Mouse (Mus musculus): Measurements from ENCODE around the gene Slc47a2.

Slc47a2 gene

DNA sequence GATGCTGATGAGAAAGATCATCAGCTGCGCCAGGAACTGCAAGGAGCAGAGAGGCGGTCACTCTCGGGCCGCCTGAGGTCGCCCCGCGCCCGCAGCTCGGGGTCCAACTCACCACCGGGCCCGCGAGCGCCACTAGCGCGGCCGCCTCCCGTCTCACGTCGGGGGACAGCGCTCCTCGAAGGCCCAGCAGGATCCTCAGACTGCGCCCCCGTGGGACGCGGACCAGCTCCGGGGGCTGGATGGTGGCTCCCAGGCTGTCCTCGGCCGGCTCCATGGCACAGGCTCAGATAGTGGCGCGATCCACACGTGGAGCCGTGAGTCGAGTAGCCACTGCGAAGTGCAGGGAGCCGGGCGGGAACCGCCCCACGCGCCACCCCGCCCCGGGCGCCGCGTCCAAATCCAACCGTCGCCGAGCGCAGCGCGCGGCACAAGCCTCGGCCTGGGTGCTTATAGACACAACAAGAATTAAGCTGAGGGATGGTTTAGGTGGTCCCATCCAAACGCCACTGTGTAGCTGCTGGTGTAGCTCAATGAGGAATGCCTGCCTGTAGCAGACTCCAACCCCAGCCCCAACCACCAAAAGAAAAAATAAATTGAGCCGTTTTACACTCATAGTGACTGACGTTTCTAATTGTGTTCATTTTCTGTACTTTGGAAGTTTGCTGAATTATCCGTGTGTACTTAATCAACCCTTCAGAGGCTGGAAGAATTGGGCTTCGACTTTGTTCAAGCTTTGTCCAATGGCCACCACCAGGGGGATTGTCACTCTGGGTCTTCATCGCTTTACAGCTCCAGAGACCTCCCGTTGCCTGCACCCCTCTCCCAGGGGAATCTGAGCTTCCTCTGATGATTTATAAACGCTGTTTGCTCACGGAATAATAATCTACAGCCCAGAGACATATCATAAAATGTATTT, at the start of gene Slc47a2:
Gene Slc47a2, minus strand, starts transcription at position 356 of the 916 bp plus-strand sequence.
- DNase-seq (ENCODE audit: low read depth) = peak; percentile 24

DNA sequence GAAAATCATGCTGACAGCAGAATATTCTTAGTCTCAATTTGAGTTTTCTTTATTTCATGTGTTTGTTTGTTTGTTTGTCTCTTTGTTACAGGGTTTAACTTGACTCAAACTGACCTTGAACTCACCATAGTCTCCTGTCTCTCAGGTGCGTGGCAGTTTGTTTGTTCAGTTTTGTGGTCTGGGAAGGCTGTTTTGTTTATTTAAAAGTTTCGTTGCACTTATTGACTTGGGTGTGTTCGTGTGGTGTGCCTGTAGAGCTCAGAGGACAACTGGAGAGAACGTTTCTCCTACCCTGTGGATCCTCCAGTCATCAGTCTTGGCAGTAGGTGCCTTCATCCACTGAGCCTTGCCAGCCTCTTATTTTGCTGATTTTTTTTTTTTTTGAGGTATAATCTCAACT, 46.3 kb upstream of the Slc47a2 start:
- no peak for DNase-seq (ENCODE audit: low read depth)

DNA sequence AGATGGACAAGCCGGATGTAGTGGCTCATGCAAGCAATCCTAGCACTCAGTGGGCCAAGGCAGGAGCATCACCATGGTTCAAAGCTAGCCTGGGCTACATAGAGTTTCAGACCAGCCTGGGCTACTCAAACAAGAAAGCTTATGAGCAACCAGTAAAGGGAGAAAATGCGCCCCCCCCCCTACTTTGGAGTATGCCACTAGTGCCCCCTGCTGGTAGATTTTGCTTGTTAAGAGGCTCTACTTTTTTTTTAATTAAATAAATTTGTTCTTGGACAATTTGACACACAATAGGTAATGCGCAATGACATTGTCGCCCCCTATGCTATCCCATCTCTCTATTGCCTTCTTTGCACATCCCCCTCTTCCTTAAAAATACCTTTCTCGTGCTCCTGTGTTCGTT, 45.4 kb upstream of the Slc47a2 start:
- peak; percentile 76 for DNase-seq (ENCODE audit: low read depth)

DNA sequence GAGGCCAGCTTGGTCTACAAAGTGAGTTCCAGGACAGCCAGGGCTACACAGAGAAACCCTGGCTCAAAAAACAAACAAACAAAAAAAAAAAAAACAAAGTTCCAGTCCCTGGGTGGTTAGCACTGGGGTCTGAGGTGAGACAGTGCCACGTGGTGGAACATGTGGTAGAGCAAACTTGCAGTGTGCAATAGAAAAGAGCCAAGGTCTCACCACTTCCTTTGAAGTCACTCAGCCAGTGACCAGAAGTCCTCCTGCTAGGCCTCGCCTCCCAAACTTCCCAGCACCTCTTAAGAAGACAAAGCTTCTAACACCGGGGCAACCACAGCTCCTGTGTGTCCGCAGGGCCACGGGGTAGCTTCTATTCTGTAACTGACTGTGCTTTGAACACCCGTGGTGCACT, 44.6 kb upstream of the Slc47a2 start:
- DNase-seq (ENCODE audit: low read depth) = no peak

DNA sequence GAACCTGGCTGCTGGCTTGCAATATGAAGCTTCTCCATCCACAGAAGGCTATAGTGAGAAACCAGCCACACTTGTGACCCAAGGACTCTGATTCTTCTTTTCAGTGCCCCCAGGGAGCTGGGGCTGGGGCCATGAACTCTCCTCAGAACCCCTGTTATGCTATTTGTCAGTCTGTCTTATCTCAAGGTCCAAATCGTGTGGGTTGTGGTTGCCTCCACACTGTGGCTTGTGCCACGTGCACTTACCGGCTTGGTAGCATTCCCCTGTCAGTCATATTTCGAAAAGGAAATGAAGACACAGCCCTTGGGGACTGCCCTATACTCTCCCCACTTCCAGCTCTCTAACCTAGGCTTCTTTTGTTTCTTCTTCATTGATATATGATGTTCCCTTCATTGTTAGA, 43.1 kb upstream of the Slc47a2 start:
- DNase-seq (ENCODE audit: low read depth) = no peak

DNA sequence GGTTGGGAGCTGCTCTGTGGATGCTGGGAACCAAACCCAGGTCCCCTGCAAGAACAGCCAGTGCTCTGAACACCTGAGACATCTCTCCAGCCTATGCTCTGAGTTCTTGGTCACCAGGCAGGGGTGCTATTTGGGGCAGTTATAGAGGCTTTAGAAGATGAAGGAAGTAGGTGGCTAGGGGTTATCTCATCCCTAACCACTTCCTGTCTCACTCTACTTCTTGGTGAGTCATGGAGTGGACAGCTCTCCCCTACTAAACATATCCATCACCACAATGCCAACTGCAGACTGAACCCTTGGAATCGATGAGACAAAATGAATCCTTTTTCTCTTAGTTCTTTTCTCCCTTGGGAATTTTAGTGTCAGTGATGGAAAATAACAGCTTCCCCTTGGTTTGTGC, 38.6 kb upstream of the Slc47a2 start:
- no peak for DNase-seq (ENCODE audit: low read depth)

DNA sequence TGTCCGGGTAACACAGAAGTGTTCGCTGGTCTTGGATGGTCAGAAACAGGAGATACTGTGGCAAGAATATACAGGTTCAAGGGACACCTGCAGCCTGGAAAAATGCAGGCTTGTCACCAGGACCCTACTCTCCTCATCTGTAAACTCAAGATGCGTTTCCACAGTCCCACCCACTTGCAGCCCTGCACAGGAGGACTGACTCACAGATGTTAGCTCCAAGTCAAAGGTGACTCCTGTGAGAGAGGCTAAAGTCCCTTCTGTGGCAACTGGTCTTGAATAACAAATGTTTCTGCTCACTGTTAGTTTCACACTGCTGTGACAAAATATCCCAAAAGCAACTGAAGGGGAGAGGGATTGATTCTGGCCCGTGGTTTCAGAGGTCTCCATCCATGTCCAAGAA, 36.0 kb upstream of the Slc47a2 start:
- no peak for DNase-seq (ENCODE audit: low read depth)

DNA sequence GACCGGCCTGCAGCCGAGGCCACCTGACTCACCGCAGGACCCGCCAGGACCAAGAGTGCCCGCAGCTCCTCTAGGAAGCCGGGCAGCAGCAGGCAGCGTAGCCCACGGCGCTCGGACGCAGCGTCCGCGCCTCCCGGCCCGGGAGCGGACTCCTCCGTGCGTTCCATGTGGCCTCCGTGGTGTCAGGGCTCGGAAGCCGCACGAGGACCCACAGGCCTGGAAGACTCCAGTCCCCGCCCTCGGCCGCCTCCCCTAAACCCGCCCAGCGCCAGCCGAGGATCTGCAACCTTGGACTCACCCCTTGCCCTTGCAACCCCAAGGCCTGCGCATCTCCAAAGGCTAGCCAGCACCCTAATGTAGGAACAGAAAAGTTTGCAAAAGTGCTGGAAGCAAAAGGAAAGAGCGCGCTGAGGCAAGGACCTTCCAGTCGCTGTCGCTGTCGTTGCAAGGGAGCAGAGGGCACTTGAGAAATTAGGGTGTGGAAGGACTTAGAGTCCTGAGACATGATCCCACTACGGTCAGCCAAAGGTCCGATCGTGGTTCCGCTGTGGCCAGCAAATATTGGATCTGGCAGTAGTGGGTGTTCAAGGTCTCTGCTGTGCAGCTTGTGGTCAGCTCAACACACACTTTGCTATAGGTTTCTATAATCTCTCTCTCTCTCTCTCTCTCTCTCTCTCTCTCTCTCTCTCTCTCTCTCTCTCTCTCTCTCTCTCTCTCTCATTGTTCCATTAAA, 35.4 kb upstream of the Slc47a2 start, which contains the start of gene Slc47a1:
Gene Slc47a1, minus strand, starts transcription at position 465 of the 733 bp plus-strand sequence.
- DNase-seq (ENCODE audit: low read depth) = no peak

DNA sequence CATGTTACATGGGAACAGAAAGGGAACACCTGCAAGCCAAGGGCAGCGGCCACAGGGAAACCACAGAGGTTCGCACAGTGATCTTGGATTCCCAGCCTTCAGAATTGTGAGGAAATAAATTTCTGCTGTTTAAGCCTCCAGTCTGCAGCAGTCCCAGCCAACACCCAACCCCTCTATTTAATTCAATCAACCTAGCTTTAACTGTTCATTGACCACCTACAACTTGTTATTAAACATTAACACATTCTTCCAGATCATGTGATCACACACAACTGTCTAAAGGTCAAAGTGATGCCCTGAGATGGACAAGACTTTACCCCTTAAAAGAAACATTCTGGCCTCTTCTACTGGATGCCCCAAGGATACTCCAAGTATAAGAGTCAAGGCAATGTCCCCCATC, 26.0 kb upstream of the Slc47a2 start:
- no peak for DNase-seq (ENCODE audit: low read depth)

DNA sequence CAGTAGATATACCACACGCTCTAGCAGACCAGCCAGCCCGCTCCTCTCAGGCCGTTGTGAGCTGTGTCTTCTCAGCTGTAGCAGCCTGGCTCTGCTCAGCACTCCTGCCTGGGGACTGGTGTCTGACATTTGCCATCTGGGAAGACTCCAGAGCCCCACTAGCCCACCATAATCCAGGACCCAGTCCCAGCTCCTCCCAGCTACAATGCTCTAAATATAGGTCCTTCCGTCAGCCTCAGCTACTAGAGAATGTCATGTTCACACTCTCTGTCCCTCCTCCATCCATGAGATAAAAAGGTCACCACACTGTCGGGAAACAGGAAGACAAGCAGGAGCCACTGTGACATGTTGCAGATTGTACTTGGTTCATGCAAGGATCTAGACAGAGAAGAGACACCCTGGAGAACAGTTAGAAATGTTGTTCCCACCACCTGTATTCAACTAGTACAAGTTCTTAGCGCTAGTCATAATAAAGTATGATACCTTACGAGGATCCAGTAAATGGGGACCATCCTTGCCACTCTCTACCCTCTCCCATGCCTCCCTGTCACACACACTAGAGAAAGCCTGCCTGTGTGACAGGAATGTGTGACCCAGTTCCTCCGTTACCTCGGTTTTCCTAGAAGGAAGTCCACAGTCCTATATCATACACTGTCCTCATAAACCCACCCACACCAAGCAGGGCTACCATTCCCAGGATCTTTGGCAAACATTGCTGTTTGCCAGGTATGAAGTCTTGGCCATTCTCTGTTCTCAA, 24.0 kb upstream of the Slc47a2 start:
- DNase-seq (ENCODE audit: low read depth) = no peak

DNA sequence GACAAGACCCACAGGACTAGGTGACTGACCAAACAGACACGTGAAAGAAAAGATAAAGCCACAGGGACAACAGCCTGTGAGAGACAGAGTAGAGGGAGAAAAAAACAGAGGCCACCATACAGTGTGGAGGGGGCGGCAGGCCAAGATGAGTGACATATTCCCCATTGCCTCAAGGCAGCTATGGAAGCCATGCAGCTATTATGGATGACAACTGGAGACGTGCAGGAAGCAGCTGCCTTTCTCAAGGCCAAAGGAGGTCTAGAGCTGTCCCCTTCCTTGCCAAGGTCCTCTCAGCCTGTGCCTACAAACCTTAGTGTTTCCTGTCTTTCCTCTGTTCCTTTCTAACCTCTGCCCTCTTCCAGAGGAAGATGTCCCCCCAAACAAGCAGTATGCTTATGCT, 23.3 kb upstream of the Slc47a2 start:
- no peak for DNase-seq (ENCODE audit: low read depth)

DNA sequence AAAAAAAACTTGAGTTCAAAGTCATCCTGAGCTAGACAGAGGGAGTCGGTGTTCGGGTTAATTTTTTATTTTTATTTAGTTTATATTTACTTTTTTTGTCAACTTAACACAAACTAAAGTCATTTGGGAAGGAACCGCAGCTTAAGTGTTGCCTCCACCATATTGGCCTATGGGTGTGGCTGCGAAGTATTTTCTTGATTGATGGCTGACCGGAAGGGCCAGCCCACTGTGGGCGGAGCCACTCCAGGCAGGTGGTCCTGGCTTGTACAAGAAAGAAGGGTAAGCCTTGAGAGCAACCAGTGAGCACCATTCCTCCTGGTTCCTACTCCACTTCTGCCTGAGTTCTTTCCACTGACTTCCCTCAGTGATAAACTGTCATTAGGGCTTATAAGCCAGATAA, 21.4 kb upstream of the Slc47a2 start:
- no peak for DNase-seq (ENCODE audit: low read depth)

DNA sequence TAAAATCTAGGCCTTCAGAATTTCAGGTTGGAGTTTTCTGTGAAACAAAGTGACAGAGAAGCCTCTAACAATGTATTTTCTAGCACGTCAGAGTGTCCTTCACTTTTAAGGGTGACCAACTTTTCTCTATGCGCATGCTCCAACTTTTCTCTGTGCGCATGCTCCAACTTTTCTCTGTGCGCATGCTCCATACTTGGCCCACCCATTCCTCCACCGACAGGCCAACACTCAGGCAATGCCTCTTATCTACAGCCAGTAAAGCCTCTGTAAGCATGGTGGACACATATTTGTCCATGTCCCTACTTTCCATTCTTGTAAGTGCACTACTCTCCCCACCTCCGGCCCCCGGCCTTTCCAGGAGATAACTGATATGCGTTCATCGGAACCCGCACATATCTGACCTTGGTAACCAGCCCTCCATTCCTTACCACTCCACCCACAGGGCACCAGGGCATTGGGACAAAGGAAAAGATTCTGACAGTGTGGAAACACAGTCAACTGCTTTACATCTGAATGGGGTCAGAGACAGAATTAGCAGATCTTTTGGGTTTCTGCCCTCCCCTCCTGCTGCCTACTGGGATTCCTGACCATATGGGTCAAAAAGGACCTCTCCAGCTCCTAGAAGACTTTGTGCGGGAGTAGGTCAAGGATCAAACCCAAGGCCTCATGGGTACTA, 19.0 kb upstream of the Slc47a2 start:
- DNase-seq (ENCODE audit: low read depth) = no peak

DNA sequence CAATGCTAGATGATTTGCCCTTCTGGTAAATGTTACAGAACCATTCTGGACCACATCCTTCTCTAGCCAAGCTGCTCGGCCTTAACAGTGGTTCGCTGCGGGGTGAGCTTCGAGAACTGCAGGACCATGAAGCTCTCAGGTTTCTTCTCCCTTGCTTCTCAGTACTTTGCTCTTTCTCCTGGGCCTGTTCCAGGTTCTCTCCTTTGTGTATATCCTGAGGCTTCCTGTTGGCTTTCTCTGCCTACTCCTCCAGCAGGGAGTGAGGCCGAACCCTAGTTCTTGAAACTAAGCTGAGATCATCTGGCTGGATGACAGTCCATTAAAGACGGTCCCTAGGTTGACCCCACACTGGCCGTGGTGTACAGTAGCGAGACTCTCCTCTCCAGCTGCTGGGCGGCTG, 13.9 kb upstream of the Slc47a2 start:
- DNase-seq (ENCODE audit: low read depth) = no peak

DNA sequence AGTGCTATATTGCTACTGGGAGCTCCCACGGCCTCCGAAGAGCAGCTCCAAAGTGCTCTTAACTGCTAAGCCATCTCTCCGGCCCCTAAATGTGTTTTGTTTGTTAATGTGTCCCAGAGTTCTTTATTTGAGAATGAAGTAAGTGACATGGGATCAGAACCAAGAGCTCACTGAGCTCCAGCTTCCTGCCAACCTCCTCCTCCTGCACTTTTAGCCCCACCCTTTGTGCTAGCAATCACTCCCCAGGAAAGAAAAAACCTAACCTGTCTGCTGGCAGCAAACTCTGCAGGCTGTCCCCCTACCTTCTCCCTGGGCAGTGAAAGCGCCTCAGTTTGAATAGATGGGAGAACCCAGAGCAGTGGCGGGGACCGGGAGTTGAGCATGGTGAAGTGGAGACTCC, 13.5 kb upstream of the Slc47a2 start:
- DNase-seq (ENCODE audit: low read depth) = no peak

DNA sequence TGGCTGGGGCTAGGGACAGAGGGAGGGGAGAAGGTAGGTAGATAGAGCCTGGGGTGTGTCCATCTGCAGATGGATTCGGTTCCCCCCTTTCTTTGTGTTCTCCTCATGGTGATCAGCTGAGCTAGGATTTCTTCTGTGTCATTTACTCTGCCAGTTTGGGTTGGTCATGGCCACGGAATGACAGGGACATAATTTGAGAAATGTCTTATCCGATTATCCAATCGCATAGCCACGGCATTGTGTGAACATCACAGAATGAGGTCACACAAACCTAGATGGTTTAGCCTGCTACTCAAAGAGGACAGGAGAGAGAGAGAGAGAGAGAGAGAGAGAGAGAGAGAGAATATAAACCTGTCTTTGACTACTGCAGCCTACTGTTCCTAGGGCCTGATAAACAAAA, 12.7 kb upstream of the Slc47a2 start:
- DNase-seq (ENCODE audit: low read depth) = peak; percentile 12

DNA sequence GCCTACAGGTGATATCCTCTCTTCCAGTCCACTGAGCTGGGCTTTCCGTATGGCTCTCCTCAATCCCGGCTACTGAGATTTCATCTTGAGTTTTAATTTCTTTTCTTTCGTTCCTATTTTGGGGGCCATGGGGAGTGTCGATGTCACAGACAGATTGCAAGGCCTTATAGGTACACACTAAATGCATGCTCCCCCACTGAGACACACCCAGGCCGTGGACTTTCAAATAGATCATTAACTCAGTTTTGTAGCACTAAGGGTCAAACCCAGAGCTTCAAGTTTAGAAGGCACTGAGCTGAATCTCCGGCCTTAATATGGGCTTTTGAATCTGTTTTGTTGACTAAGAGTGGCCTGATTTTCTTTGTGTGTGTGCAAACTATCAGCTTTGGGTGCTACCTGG, 11.7 kb upstream of the Slc47a2 start:
- DNase-seq (ENCODE audit: low read depth) = no peak

DNA sequence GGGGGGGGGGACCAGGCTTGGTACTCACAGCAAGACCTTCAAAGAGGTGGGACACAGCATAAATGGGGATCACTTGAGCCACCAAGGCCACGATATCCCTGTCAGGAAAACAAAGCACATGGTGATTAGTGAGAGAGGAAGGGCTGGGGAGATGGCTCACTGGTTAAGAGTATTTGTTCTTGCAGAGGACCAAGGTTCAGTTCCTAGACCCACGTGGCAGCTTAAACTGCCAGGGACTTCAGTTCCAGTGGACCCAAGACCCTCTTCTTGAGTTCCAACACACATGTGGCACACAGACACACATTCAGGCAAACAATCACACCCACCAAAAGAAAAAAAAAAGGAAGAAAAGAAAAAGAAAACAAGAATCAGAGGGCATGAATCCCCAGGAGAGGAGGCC, 10.4 kb upstream of the Slc47a2 start:
- no peak for DNase-seq (ENCODE audit: low read depth)

DNA sequence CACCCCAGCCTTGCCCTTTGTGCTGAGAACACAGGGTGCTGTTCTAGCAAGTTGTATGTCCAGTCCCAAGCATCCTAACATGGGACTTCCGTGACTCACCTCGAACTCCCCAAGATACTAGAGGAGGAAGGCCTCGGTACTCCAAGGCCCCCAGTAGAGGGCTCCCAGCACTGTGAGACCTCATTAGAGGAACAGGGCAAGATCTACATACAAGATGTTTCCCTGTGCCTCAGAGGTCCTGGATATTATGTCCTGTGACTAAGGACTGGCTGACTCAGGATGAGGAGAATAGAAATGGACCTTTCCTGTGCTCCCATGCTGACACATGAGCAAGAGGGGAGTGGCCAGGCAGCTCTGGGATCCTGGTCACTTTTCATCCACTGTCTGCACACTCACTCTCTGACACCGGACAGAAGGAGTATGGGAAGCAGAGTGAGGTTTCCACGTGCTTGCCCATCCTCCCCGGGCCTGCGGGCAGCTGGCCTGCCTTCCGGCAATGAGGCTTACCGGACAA, 9.5 kb upstream of the Slc47a2 start:
- DNase-seq (ENCODE audit: low read depth) = no peak

DNA sequence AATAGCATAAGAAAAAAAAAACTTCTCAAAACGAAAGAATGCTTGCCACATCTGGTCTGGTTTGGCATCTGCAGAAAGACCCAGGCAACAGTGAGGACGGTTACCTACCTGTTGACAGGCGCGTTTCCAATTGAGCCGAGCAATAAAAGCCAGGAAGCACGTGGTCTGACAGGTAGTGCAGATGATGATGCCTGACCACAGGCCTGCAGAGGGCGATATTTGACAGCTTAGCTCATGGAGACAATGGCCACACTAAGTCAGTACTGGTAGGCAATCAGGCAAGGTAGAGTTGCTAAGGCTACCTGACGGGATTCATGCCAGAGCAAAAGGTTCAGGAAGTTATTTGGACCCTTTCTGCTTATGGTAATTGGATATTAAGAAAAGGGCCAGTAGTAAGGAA, 6.7 kb upstream of the Slc47a2 start:
- peak; percentile 90 for DNase-seq (ENCODE audit: low read depth)

DNA sequence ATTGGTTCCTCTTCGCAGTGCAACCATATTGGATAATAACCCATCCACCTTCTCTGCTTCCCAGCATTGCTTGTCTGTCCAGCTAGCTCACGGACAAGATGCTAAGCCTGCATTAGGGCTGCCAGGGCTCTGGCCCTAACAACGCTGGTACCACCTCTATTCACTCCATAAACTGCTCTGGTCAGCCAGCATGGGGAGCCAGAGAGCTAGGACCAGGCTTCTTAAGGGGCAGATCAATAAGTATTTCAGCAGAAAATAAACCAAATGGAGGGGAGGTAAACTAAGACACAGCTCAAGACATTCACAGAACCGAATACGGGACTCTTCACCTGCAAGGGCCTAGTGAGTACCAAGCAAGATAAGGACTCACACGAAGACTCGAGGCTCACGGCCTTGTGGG, 3.5 kb upstream of the Slc47a2 start:
- no peak for DNase-seq (ENCODE audit: low read depth)

DNA sequence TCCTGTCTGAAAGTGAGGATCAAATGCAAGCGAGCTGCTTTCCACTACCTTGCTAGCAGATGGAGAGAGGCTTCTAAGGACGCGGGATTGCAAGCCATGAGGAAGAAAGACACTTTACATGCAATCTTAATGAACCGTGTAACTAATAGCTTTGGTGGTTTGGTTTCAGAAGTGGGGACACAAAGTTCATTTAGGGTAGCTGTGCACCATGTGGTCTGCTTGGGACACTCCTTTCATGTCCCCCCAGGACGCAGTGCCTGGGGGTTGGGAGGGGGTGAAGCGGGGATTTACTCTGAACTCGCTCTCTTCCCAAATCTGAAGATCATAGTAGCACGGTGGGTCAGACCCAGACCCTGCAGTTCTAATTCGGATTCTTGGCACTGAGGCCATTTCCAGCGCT, 689 bp downstream of the Slc47a2 start:
- DNase-seq (ENCODE audit: low read depth) = no peak
